Mouse (Mus musculus): ENCODE data around the gene Mypop. TPM values are rescaled to one million over a fixed set of nuclear protein-coding genes. Genes with fewer than 3 reads are reported as not detected.

The Mypop gene
- 5.5 and 5.9 TPM in 2 replicates for polyA plus RNA-seq (2015; fragmentation: Nextera tagmentation; extraction: Ambion mirVana)

GRCm38 (mm10) chr7:18990601-18991295, at the start of gene Mypop:
Gene Mypop, plus strand, starts transcription at chr7:18991245.
- peak; percentile 100 for DNase-seq (ENCODE audit: low spot score)

GRCm38 (mm10) chr7:18942376-18942775, 48.7 kb upstream of the Mypop start:
- DNase-seq (ENCODE audit: low spot score): no peak

GRCm38 (mm10) chr7:18942815-18943214, 48.2 kb upstream of the Mypop start:
- no peak for DNase-seq (ENCODE audit: low spot score)

GRCm38 (mm10) chr7:18948151-18948550, 42.9 kb upstream of the Mypop start:
- DNase-seq (ENCODE audit: low spot score): no peak

GRCm38 (mm10) chr7:18949781-18950522, 41.1 kb upstream of the Mypop start:
- no peak for DNase-seq (ENCODE audit: low spot score)

GRCm38 (mm10) chr7:18950523-18951315, 40.3 kb upstream of the Mypop start:
- no peak for DNase-seq (ENCODE audit: low spot score)

- DNase-seq (ENCODE audit: low spot score): peak; percentile 43
Measured at GRCm38 (mm10) chr7:18951397-18951796, 39.6 kb upstream of the Mypop start.

GRCm38 (mm10) chr7:18957569-18958383, 33.3 kb upstream of the Mypop start:
- DNase-seq (ENCODE audit: low spot score): no peak

GRCm38 (mm10) chr7:18958384-18958766, 32.7 kb upstream of the Mypop start:
- no peak for DNase-seq (ENCODE audit: low spot score)

- no peak for DNase-seq (ENCODE audit: low spot score)
Measured at GRCm38 (mm10) chr7:18959446-18959845, 31.6 kb upstream of the Mypop start.

GRCm38 (mm10) chr7:18962171-18962792, 28.8 kb upstream of the Mypop start:
- DNase-seq (ENCODE audit: low spot score): no peak

- no peak for DNase-seq (ENCODE audit: low spot score)
Measured at GRCm38 (mm10) chr7:18962795-18963194, 28.2 kb upstream of the Mypop start.

- no peak for DNase-seq (ENCODE audit: low spot score)
Measured at GRCm38 (mm10) chr7:18963294-18963843, 27.7 kb upstream of the Mypop start.

GRCm38 (mm10) chr7:18965312-18965711, 25.7 kb upstream of the Mypop start:
- no peak for DNase-seq (ENCODE audit: low spot score)

- DNase-seq (ENCODE audit: low spot score): no peak
Measured at GRCm38 (mm10) chr7:18967603-18968002, 23.4 kb upstream of the Mypop start.

GRCm38 (mm10) chr7:18970956-18971355, 20.1 kb upstream of the Mypop start:
- no peak for DNase-seq (ENCODE audit: low spot score)

GRCm38 (mm10) chr7:18978381-18978780, 12.7 kb upstream of the Mypop start:
- DNase-seq (ENCODE audit: low spot score): no peak

GRCm38 (mm10) chr7:18986503-18986902, 4.5 kb upstream of the Mypop start:
- DNase-seq (ENCODE audit: low spot score): no peak

GRCm38 (mm10) chr7:18987100-18987499, 3.9 kb upstream of the Mypop start, which contains the start of gene Nanos2:
Gene Nanos2, plus strand, starts transcription at chr7:18987400.
- DNase-seq (ENCODE audit: low spot score): no peak

- DNase-seq (ENCODE audit: low spot score): no peak
Measured at GRCm38 (mm10) chr7:18987747-18988146, 3.3 kb upstream of the Mypop start.
